Mouse (Mus musculus) heart, adult 9 months (tissue): ENCODE measurements around the gene Adamts12.

Experiments used
- DNase-seq, 2 experiments: peaks; one replicate each; pipeline ENCODE4 v3.0.0; 2022; ENCODE audit warnings: low spot score in 2 of 2

Adamts12 gene

GRCm38 (mm10) chr15:11075726-11076361 is 11.3 kb downstream of the Adamts12 start:
- DNase-seq = no peak

- no peak for DNase-seq
Measured at GRCm38 (mm10) chr15:11082961-11083569, 18.5 kb downstream of the Adamts12 start.

GRCm38 (mm10) chr15:11083678-11084077 is 19.1 kb downstream of the Adamts12 start:
- DNase-seq = no peak

GRCm38 (mm10) chr15:11084241-11084992 is 19.8 kb downstream of the Adamts12 start:
- DNase-seq = no peak

GRCm38 (mm10) chr15:11084993-11085365 is 20.4 kb downstream of the Adamts12 start:
- no peak for DNase-seq

- DNase-seq = no peak
Measured at GRCm38 (mm10) chr15:11089494-11089893, 24.9 kb downstream of the Adamts12 start.

- peak in 1 of 2 experiments; percentile 4 for DNase-seq
Measured at GRCm38 (mm10) chr15:11095566-11095965, 31.0 kb downstream of the Adamts12 start.

GRCm38 (mm10) chr15:11097967-11098702 is 33.5 kb downstream of the Adamts12 start:
- DNase-seq = no peak

GRCm38 (mm10) chr15:11098940-11099339 is 34.4 kb downstream of the Adamts12 start:
- DNase-seq = no peak

- no peak for DNase-seq
Measured at GRCm38 (mm10) chr15:11100917-11101316, 36.3 kb downstream of the Adamts12 start.

- DNase-seq = no peak
Measured at GRCm38 (mm10) chr15:11105101-11105500, 40.5 kb downstream of the Adamts12 start.

- peak in 1 of 2 experiments; percentile 26 for DNase-seq
Measured at GRCm38 (mm10) chr15:11107376-11107775, 42.8 kb downstream of the Adamts12 start.

GRCm38 (mm10) chr15:11114631-11115197 is 50.1 kb downstream of the Adamts12 start:
- DNase-seq = no peak

- peak; percentile 83 to 89 for DNase-seq
Measured at GRCm38 (mm10) chr15:11116303-11116702, 51.7 kb downstream of the Adamts12 start.

- peak in 1 of 2 experiments; percentile 23 for DNase-seq
Measured at GRCm38 (mm10) chr15:11116853-11117252, 52.3 kb downstream of the Adamts12 start.

- no peak for DNase-seq
Measured at GRCm38 (mm10) chr15:11118371-11118770, 53.8 kb downstream of the Adamts12 start.

GRCm38 (mm10) chr15:11121721-11122120 is 57.1 kb downstream of the Adamts12 start:
- no peak for DNase-seq

GRCm38 (mm10) chr15:11125361-11125760 is 60.8 kb downstream of the Adamts12 start:
- DNase-seq = peak in 1 of 2 experiments; percentile 35

- peak in 1 of 2 experiments; percentile 11 for DNase-seq
Measured at GRCm38 (mm10) chr15:11128457-11128856, 63.9 kb downstream of the Adamts12 start.

- no peak for DNase-seq
Measured at GRCm38 (mm10) chr15:11132586-11133558, 68.3 kb downstream of the Adamts12 start.
